Mouse (Mus musculus) fibroblast of lung, adult 2 months (primary cell): Measurements from ENCODE around the gene Twf2.
"Not testable (repeated sequence)": the region's sequence is repeated elsewhere in the genome, so short reads cannot be mapped to it uniquely, and the experiment has no call there.

Experiments
- DNase-seq: peaks from one replicate; pipeline ENCODE4 v3.0.0-alpha.2; 2011; ENCODE audit warnings: low read depth

Twf2 gene

GRCm38 (mm10) chr9:106202819-106203636 lies at the start of gene Twf2:
Gene Twf2, plus strand, starts transcription at chr9:106203108.
- peak; percentile 63 for DNase-seq

GRCm38 (mm10) chr9:106154106-106154505 lies 48.8 kb upstream of the Twf2 start:
- no peak for DNase-seq

GRCm38 (mm10) chr9:106156419-106156818 lies 46.5 kb upstream of the Twf2 start:
- DNase-seq = no peak

GRCm38 (mm10) chr9:106156921-106157622 lies 45.8 kb upstream of the Twf2 start:
- DNase-seq = no peak

GRCm38 (mm10) chr9:106157623-106157925 lies 45.3 kb upstream of the Twf2 start:
- no peak for DNase-seq

- DNase-seq = no peak
Observed at GRCm38 (mm10) chr9:106158037-106158491, 44.8 kb upstream of the Twf2 start, which contains the start of gene Glyctk. Gene Glyctk, minus strand, starts transcription at chr9:106158138.

- no peak for DNase-seq
Observed at GRCm38 (mm10) chr9:106159237-106159636, 43.7 kb upstream of the Twf2 start.

- peak; percentile 86 for DNase-seq
Observed at GRCm38 (mm10) chr9:106159784-106160301, 43.1 kb upstream of the Twf2 start.

GRCm38 (mm10) chr9:106160426-106160825 lies 42.5 kb upstream of the Twf2 start:
- DNase-seq = no peak

GRCm38 (mm10) chr9:106166709-106167108 lies 36.2 kb upstream of the Twf2 start:
- DNase-seq = no peak

GRCm38 (mm10) chr9:106167241-106167640 lies 35.7 kb upstream of the Twf2 start:
- DNase-seq = no peak

GRCm38 (mm10) chr9:106167703-106168102 lies 35.2 kb upstream of the Twf2 start:
- DNase-seq = no peak

- DNase-seq = not testable (repeated sequence)
Observed at GRCm38 (mm10) chr9:106169006-106169405, 33.9 kb upstream of the Twf2 start.

- no peak for DNase-seq
Observed at GRCm38 (mm10) chr9:106169917-106170316, 33.0 kb upstream of the Twf2 start.

GRCm38 (mm10) chr9:106170556-106171345 lies 32.2 kb upstream of the Twf2 start, which contains the start of gene Wdr82:
Gene Wdr82, plus strand, starts transcription at chr9:106170928.
- peak; percentile 61 for DNase-seq

- no peak for DNase-seq
Observed at GRCm38 (mm10) chr9:106171346-106172158, 31.4 kb upstream of the Twf2 start.

GRCm38 (mm10) chr9:106172527-106172926 lies 30.4 kb upstream of the Twf2 start:
- DNase-seq = no peak

- no peak for DNase-seq
Observed at GRCm38 (mm10) chr9:106173363-106173762, 29.5 kb upstream of the Twf2 start.

- DNase-seq = no peak
Observed at GRCm38 (mm10) chr9:106175552-106176200, 27.2 kb upstream of the Twf2 start.

GRCm38 (mm10) chr9:106176769-106177168 lies 26.1 kb upstream of the Twf2 start:
- DNase-seq = no peak

- DNase-seq = no peak
Observed at GRCm38 (mm10) chr9:106177799-106178198, 25.1 kb upstream of the Twf2 start.
